Mouse (Mus musculus) cerebellum, postnatal 10 days (tissue): ENCODE measurements around the gene Cacng4.

Source experiments
- DNase-seq, 2 experiments: peaks; one replicate each; pipeline ENCODE4 v3.0.0; 2021; ENCODE audit warnings: mixed read lengths in 2 of 2

Cacng4 gene

GRCm38 (mm10) chr11:107772002-107772401 lies 22.4 kb downstream of the Cacng4 start:
- DNase-seq, result peak in 1 of 2 experiments; percentile 38

GRCm38 (mm10) chr11:107768361-107768760 lies 26.0 kb downstream of the Cacng4 start:
- DNase-seq, result peak; percentile 56 to 69

- DNase-seq, result peak; percentile 65 to 69
Observed at GRCm38 (mm10) chr11:107766932-107767331, 27.4 kb downstream of the Cacng4 start.

GRCm38 (mm10) chr11:107762688-107763460 lies 31.5 kb downstream of the Cacng4 start:
- DNase-seq, result peak; percentile 55 to 62

- DNase-seq, result peak; percentile 78
Observed at GRCm38 (mm10) chr11:107761790-107762500, 32.4 kb downstream of the Cacng4 start.

- peak in 1 of 2 experiments; percentile 49 for DNase-seq
Observed at GRCm38 (mm10) chr11:107760001-107760400, 34.4 kb downstream of the Cacng4 start.

DNA sequence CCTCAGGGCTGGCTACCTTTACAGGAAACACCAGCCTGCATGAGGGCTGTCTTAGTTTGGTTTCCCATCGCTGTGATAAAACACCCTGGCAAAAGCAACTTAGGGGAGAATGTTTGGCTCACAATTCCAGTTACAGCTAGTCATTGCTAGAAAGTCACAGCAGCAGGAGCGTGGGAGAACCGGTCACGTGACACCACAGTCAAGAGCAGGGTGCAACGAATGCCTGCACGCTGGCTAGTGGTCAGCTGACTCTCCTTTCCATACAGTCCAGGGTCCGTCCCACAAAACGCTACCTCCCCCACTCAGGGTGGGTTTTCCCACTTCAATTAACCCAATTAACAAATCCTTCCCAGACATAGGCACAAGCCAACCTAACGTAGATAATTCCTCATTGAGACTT lies 34.8 kb downstream of the Cacng4 start:
- no peak for DNase-seq

DNA sequence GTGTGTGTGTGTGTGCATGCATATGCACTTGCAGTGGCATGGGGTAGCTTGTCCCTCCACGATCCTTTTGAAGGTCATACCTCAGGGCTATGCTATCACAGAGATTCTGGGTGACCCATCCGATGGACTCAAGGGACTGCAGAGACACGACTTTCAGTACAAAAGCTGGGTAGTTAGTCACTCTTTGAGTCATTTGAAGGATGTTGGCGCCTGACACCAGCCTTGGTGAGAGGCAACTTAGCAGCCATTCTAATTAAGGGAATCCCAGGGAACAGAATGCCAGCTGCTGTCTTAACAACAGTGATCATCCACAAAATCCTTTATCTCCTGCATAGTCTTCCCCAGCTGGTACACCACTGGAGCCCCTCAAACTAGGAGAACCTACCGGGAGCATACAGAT lies 45.2 kb downstream of the Cacng4 start:
- no peak for DNase-seq

- no peak for DNase-seq
Observed at GRCm38 (mm10) chr11:107748243-107749035, 45.9 kb downstream of the Cacng4 start.

DNA sequence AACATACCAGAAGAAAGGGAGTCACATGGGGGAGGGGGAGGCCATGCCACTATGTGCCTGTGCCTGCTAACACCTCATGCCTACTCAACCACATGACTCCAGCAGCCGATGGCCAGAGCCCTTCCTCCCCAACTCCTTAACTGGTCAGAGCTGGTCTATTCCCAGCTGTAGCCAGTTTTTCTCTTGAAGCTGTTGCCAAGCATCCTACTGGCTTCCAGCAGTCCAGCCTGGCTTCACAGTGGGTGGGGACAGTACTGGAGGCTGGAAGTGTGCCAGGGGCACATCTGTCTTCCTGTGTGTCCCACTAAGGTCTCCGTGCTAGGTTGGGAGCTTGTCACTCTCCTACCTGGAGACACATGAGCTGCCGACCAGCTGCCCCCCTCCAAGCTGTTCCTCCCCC lies 51.3 kb downstream of the Cacng4 start:
- DNase-seq, result peak; percentile 54 to 59

- peak in 1 of 2 experiments; percentile 26 for DNase-seq
Observed at GRCm38 (mm10) chr11:107738418-107739099, 55.8 kb downstream of the Cacng4 start.

DNA sequence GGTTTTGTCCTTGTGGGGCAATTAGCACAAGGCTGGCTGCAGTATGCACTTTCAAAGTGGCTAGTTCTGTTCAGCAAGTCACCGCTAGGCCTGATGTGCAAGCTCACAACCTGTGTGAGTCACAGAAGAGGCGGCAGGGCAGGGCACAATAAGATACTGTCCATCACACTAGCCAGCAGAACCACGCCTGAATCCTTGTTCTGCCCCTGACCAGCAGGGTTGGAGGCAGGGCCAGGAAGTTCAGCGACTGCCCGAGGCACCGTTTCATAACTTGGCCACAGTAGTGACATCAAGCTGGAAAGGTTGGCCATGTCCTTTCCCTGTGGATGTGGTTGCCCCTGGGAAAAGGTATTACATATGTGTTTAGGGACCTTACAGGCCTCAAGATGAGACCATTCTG lies 56.5 kb downstream of the Cacng4 start:
- no peak for DNase-seq

GRCm38 (mm10) chr11:107734133-107734532 lies 60.2 kb downstream of the Cacng4 start:
- DNase-seq, result no peak

- DNase-seq, result peak; percentile 28 to 34
Observed at GRCm38 (mm10) chr11:107731498-107731897, 62.9 kb downstream of the Cacng4 start.

DNA sequence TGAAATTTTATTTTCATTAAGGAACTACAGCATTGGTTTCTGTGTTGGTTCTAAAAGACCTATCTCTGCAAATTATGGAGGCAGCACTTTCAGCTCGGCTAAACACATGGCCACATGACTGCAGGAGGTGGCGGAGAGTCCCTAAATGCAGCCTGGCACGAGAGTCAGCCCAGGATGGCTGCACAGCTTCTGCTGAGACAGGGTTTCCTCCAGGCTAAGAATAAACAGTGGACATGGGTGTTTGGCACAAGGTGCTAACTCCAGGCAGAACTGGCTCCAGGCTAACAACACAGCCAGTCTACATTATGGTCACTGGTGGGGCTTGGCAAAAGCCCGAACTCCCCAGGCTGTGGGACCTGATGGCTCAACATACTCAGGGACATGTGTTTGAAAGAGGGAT lies 63.4 kb downstream of the Cacng4 start:
- DNase-seq, result peak; percentile 57 to 77

- no peak for DNase-seq
Observed at GRCm38 (mm10) chr11:107729141-107729540, 65.2 kb downstream of the Cacng4 start.

DNA sequence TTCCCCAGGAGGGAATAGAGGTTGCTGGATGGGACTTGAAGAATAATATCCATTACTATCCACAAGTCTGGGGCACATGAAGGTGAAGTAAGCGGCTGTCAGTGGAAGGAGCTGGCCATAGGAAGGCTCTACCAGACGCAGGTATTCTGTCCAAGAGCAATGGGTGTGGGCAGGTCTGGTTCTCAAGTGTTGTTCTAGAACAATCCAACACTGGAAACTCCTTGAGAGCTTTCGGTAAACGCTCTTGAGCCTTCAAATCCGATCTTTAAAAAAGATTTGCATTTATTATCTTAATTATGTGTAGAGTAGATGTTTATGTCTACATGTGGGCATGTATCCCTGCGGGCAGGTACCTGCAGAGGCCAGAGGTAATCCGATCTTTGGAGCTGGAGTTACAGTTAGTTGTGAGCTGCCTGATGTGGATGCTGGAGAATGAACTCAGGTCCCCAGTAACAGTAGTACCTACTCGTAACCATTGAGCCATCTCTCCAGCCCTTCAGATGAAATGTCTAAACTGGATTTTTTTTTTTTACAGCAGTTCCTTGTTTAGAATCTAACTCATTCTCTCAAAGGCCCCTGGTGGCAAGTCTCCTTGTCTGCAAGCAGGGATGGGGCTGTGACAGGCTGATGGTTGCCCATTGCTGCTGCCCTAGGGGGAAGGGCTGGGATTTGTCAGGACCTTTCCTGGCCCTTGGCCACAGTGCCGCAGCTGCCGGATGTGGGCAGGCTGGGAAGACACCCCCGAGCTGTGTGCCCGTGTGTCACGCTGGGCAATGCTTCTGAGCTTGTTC lies 66.1 kb downstream of the Cacng4 start:
- peak; percentile 73 to 83 for DNase-seq

GRCm38 (mm10) chr11:107724603-107725002 lies 69.8 kb downstream of the Cacng4 start:
- no peak for DNase-seq

- no peak for DNase-seq
Observed at GRCm38 (mm10) chr11:107721057-107721456, 73.3 kb downstream of the Cacng4 start.

- no peak for DNase-seq
Observed at GRCm38 (mm10) chr11:107720264-107721021, 73.9 kb downstream of the Cacng4 start.

DNA sequence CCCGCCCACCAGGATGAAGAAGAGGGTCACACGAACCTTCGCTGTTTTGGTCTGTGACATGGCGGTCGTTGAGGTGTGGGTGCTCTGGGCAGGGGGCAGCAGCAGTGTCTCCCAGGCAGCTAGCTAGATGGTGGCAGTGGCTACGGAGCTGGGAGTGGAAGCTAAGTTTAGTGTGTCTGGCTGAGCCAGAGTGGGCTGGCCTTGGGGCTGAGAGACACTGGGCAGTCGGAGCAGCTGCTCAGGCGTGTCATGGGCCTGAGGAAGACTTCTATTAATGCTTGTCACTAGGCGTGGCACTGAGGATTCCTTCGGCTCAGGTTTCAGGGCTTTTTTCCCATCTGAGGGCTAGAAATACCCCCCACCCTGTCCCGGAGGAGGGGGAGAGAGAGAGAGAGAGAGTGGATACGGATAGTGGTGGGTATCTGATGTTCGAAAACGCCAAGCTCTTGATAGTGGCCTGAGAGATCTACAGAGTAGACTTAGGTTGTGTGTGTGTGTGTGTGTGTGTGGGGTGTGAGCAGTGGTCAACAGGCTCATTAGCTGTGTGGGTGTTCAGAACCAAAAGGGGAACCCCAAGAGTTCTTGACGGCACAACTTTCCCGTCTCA lies 77.9 kb downstream of the Cacng4 start, which contains the start of gene Cacng1:
Cacng1 (minus strand) TSS at position 191 of the 607 bp plus-strand sequence.
- DNase-seq, result no peak
